Mouse (Mus musculus): ENCODE results near the gene Olfr1373. TPM values are rescaled to one million over a fixed set of nuclear protein-coding genes. Genes with fewer than 3 reads are reported as not detected.
"Not testable (repeated sequence)": the region's sequence is repeated elsewhere in the genome, so short reads cannot be mapped to it uniquely, and the experiment has no call there.

Olfr1373 gene
- polyA plus RNA-seq, 2 experiments, result not detected

DNA sequence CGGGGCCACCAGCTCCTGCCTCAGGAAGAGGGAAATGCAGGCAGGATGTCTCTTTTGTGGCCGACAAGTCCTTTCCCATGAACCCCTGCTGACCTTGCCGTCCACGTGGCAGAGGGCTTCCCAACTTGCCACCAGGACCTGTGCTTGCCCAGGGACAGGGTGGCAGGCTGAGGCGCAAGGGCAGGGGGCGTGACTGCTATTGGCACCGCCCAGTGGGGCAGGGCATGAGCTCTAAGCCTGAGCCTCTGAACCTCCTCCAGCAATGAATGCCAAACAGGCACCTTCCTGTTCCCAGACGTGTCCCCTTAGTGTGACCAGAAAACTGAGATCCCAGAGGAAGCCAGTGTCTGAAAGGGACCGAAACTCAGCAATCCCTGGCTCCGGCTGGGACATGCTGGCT is 18.6 kb upstream of the Olfr1373 start:
- 36% methylated on average over 10 of the region's 10 CpGs for WGBS

DNA sequence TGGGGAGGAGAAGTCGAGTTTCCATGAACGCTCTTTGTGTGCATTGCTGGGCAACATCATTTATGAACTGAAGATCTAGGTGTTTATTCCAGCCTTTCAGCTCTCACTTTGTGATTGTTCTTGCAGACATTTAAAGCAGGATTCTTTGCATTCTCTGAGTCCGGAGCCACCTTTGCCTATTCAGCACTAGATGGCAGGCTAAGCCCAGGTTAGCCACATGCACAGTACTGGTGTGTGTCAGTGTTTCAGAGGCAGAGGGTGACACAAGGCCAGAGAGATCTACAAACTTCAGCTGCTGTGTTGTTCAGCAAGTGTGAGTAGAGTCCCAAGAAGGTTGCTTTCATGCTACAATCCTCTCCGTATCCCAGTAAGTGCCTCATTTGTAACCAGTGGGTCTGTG is 1.7 kb downstream of the Olfr1373 start:
- ATAC-seq (ENCODE audit: low FRiP score, low read depth), result peak; percentile 71
- 36% methylated on average over 4 of the region's 4 CpGs for WGBS
- H3K36me3 ChIP-seq (ENCODE audit: control insufficient read depth, insufficient read depth, low read length), result not testable (repeated sequence)

More for the DNA sequence above, 18.6 kb upstream of the Olfr1373 start:
- Histone ChIP-seq H3K27ac (replicated peaks; ENCODE audit: low read depth, low read length) (no peak overlapping the region), H3K36me3 (ENCODE audit: control insufficient read depth, insufficient read depth, low read length) (no peaks in the 10 kb centered on the region), H3K4me1 (ENCODE audit: control insufficient read depth, insufficient read depth, low read length) (no peaks in the 10 kb centered on the region), H3K4me3 (replicated peaks; ENCODE audit: low read length) (no peak overlapping the region), H3K4me2 (replicated peaks; ENCODE audit: low read depth, low read length, severe bottlenecking) (no peak overlapping the region), H3K27me3 (ENCODE audit: control insufficient read depth, insufficient read depth, low read length) (peaks cover 9% of the 10 kb centered on the region; the same call in 1 of the 2 replicates), H3K9me3 (ENCODE audit: control insufficient read depth, low read length) (no peaks in the 10 kb centered on the region), H3K9ac (ENCODE audit: low read depth, low read length, severe bottlenecking) (no peak overlapping the region)
- ATAC-seq (ENCODE audit: low FRiP score, low read depth) (no peak), DNase-seq (ENCODE audit: low spot score) (no peak)
- no peak for TF ChIP-seq POLR2A (IDR thresholded peaks at IDR 0.05; ENCODE audit: borderline replicate concordance, extremely low read depth, insufficient read depth, insufficient read length)

DNA sequence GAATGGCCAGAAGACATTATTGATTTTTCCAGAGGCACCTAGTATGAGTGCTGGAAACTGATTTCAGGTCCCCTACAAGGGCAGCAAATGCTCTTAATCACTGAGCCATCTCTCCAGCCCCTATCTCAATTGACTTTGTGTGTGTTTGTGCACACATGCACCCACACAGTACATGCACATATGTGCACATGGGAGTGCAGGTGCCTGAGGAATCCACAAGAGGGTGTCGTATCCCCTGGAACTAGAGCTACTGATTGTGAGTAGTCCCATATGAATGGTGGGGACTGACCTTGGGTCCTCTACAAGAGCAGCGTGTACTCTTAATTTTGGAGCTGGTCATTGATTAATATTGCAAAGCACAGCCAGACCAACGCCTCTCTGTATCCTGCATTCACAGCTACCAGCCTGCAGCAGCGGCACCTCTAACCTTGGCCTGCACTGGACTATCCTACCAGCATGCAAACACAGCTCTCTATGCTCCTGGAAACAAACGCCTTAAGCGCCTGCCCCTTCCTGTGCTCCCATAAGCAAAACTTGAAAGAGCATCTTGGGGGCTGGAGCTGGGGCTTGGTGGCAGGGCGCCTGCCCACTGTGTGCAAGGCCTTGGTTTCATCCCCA is 14.8 kb downstream of the Olfr1373 start:
- Histone ChIP-seq H3K27ac (replicated peaks; ENCODE audit: low read depth, low read length) (no peak overlapping the region), H3K4me3 (replicated peaks; ENCODE audit: low read length) (no peak overlapping the region), H3K36me3 (ENCODE audit: control insufficient read depth, insufficient read depth, low read length) (0 out of 2 replicates have a peak, but pooled peaks cover 12% of the 10 kb centered on the region), H3K4me1 (ENCODE audit: control insufficient read depth, insufficient read depth, low read length) (no peaks in the 10 kb centered on the region), H3K27me3 (ENCODE audit: control insufficient read depth, insufficient read depth, low read length) (no peaks in the 10 kb centered on the region), H3K4me2 (replicated peaks; ENCODE audit: low read depth, low read length, severe bottlenecking) (no peak overlapping the region), H3K9me3 (ENCODE audit: control insufficient read depth, low read length) (peaks cover 1% of the 10 kb centered on the region; the same call in 1 of the 2 replicates), H3K9ac (ENCODE audit: low read depth, low read length, severe bottlenecking) (no peak overlapping the region)
- no peak for ATAC-seq (ENCODE audit: low FRiP score, low read depth)
- no peak for DNase-seq (ENCODE audit: low spot score)
- 88% methylated on average over 7 of the region's 7 CpGs for WGBS
- no peak for TF ChIP-seq POLR2A (IDR thresholded peaks at IDR 0.05; ENCODE audit: borderline replicate concordance, extremely low read depth, insufficient read depth, insufficient read length)

More for the DNA sequence above, 1.7 kb downstream of the Olfr1373 start:
- H3K9me3 ChIP-seq (ENCODE audit: control insufficient read depth, low read length); H3K4me1 ChIP-seq (ENCODE audit: control insufficient read depth, insufficient read depth, low read length); H3K4me3 ChIP-seq (replicated peaks; ENCODE audit: low read length); H3K4me2 ChIP-seq (replicated peaks; ENCODE audit: low read depth, low read length, severe bottlenecking); H3K9ac ChIP-seq (ENCODE audit: low read depth, low read length, severe bottlenecking); H3K27ac ChIP-seq (replicated peaks; ENCODE audit: low read depth, low read length); H3K27me3 ChIP-seq (ENCODE audit: control insufficient read depth, insufficient read depth, low read length): not testable (repeated sequence)
- peak; percentile 28 for DNase-seq (ENCODE audit: low spot score)

GRCm38 (mm10) chr11:52129621-52130450 is 15.5 kb downstream of the Olfr1373 start:
- no peaks in the 10 kb centered on the region for H3K4me1 ChIP-seq (ENCODE audit: control insufficient read depth, insufficient read depth, low read length)
- peaks cover 19% of the 10 kb centered on the region; the same call in 1 of the 2 replicates for H3K36me3 ChIP-seq (ENCODE audit: control insufficient read depth, insufficient read depth, low read length)
- 74% methylated on average over 10 of the region's 10 CpGs for WGBS
- DNase-seq (ENCODE audit: low spot score) (no peak), ATAC-seq (ENCODE audit: low FRiP score, low read depth) (no peak)
- H3K4me3 ChIP-seq (replicated peaks; ENCODE audit: low read length), result no peak overlapping the region
- no peak overlapping the region for H3K9ac ChIP-seq (ENCODE audit: low read depth, low read length, severe bottlenecking)
- H3K4me2 ChIP-seq (replicated peaks; ENCODE audit: low read depth, low read length, severe bottlenecking), result no peak overlapping the region
- no peaks in the 10 kb centered on the region for H3K9me3 ChIP-seq (ENCODE audit: control insufficient read depth, low read length)
- TF ChIP-seq POLR2A (IDR thresholded peaks at IDR 0.05; ENCODE audit: borderline replicate concordance, extremely low read depth, insufficient read depth, insufficient read length), result no peak
- peak overlapping the region; percentile 38; the same call in 1 of the 2 replicates for H3K27ac ChIP-seq (replicated peaks; ENCODE audit: low read depth, low read length)
- no peaks in the 10 kb centered on the region for H3K27me3 ChIP-seq (ENCODE audit: control insufficient read depth, insufficient read depth, low read length)

DNA sequence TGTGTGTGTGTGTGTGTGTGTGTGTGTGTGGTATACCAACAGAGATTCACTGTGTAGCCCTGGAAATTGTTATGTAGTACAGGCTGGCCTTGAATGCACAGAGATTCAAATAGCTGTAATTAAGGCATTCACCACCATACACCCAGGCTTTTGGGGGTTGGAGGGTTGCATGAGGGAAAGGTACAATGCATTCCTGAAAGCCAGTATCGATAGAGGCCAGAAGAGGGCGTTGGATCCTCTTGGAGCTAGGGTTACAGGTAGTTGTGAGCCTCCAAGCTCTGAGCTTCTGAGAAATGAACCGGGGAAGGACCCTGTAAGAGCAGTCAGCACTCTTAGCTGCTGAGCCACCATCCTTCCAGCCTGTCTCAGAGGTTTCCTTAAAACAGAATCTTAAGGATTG is 16.2 kb downstream of the Olfr1373 start:
- ATAC-seq (ENCODE audit: low FRiP score, low read depth) (no peak), DNase-seq (ENCODE audit: low spot score) (no peak)
- Histone ChIP-seq H3K9me3 (ENCODE audit: control insufficient read depth, low read length) (no peaks in the 10 kb centered on the region), H3K4me3 (replicated peaks; ENCODE audit: low read length) (no peak overlapping the region), H3K4me1 (ENCODE audit: control insufficient read depth, insufficient read depth, low read length) (no peaks in the 10 kb centered on the region), H3K36me3 (ENCODE audit: control insufficient read depth, insufficient read depth, low read length) (peaks cover 25% of the 10 kb centered on the region), H3K9ac (ENCODE audit: low read depth, low read length, severe bottlenecking) (no peak overlapping the region), H3K27me3 (ENCODE audit: control insufficient read depth, insufficient read depth, low read length) (no peaks in the 10 kb centered on the region), H3K4me2 (replicated peaks; ENCODE audit: low read depth, low read length, severe bottlenecking) (no peak overlapping the region), H3K27ac (replicated peaks; ENCODE audit: low read depth, low read length) (no peak overlapping the region)
- WGBS, result 34% methylated on average over 3 of the region's 3 CpGs
- no peak for TF ChIP-seq POLR2A (IDR thresholded peaks at IDR 0.05; ENCODE audit: borderline replicate concordance, extremely low read depth, insufficient read depth, insufficient read length)

Measured in limb, embryonic 14.5 days (tissue).